Mouse (Mus musculus): ENCODE results near the gene Slc2a12.

Slc2a12 gene

GRCm38 (mm10) chr10:22728257-22728656 lies 83.4 kb downstream of the Slc2a12 start:
- no peak for DNase-seq (ENCODE audit: low spot score in 2 of 2)

GRCm38 (mm10) chr10:22730266-22730991 lies 85.6 kb downstream of the Slc2a12 start:
- no peak for DNase-seq (ENCODE audit: low spot score in 2 of 2)

GRCm38 (mm10) chr10:22730992-22731271 lies 86.1 kb downstream of the Slc2a12 start:
- DNase-seq (ENCODE audit: low spot score in 2 of 2): no peak

- DNase-seq (ENCODE audit: low spot score in 2 of 2): peak; percentile 87 to 93
Measured at GRCm38 (mm10) chr10:22731272-22732093, 86.7 kb downstream of the Slc2a12 start, which contains the start of gene Tbpl1. Gene Tbpl1 (minus strand): TSS chr10:22731938.

- no peak for DNase-seq (ENCODE audit: low spot score in 2 of 2)
Measured at GRCm38 (mm10) chr10:22732181-22732580, 87.4 kb downstream of the Slc2a12 start.

- DNase-seq (ENCODE audit: low spot score in 2 of 2): no peak
Measured at GRCm38 (mm10) chr10:22745922-22746321, 101.1 kb downstream of the Slc2a12 start.

- no peak for DNase-seq (ENCODE audit: low spot score in 2 of 2)
Measured at GRCm38 (mm10) chr10:22746334-22747322, 101.8 kb downstream of the Slc2a12 start.

GRCm38 (mm10) chr10:22751175-22751682 lies 106.4 kb downstream of the Slc2a12 start:
- no peak for DNase-seq (ENCODE audit: low spot score in 2 of 2)
